In the genomic region with DNA sequence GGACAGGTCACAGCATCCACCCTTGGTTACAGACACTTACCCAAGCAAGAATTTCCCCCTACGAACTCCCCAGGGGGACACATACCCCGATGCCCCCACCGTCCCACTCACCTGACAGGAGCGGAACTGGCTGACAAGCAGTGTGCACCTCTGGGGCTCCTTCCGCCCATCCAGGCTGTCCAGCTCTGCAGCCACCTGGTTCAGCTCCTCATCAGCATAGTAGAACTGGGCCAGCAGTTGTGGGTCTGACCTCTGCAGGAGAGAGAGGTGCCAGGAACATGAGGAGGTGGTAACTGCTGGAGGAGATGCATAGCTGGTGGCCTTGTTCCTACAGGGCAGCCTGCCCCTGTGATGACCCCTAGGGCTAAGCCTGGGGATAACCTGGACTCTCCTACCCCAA, we compare ENCODE assay signal across 10 mouse cellular contexts. TPM values are rescaled to one million over a fixed set of nuclear protein-coding genes. Genes with fewer than 3 reads are reported as not detected.
DNase-seq lines count a peak whose midpoint lies in the region; ATAC-seq and TF ChIP-seq lines count a peak whose summit lies in the region.
"Had no signal": no experiment of that assay in that cellular context is flagged by ENCODE, and none has a peak within 500 bp of the region (broad histone marks: within the 10 kb centered on the region; RNA-seq: fewer than 3 reads in every experiment).

No protein-coding gene starts in this region.

- ATAC-seq in heart, embryonic 15.5 days (replicated peaks; ENCODE audit: insufficient number of reproducible peaks, insufficient read depth, low FRiP score, low read depth) = peak; percentile 20
- ATAC-seq in lung, embryonic 16.5 days (ENCODE audit: low read depth) = peak; percentile 23; the same call in 1 of the 2 replicates

- H3K27me3 ChIP-seq in heart, embryonic 15.5 days = no peaks in the 10 kb centered on the region
- H3K27me3 ChIP-seq in lung, embryonic 16.5 days (ENCODE audit: control insufficient read depth, insufficient read depth, low read depth, low read length) = no peaks in the 10 kb centered on the region

- TF ChIP-seq POLR2A in lung, adult 2 months (IDR thresholded peaks at IDR 0.05; ENCODE audit: borderline replicate concordance, extremely low read depth, low read depth, low read length) = no peak

- no peak overlapping the region for H3K4me3 ChIP-seq in heart, embryonic 15.5 days
- no peak overlapping the region for H3K4me3 ChIP-seq in lung, embryonic 16.5 days (ENCODE audit: low read length)
- no peak overlapping the region for H3K4me3 ChIP-seq in lung, adult 2 months (replicated peaks; ENCODE audit: extremely low read depth, low read depth, low read length)
- H3K4me3 ChIP-seq in macrophage (ENCODE audit: inconsistent target) = no peak overlapping the region

- H3K36me3 ChIP-seq in heart, embryonic 15.5 days = no peaks in the 10 kb centered on the region
- no peaks in the 10 kb centered on the region for H3K36me3 ChIP-seq in lung, embryonic 16.5 days (ENCODE audit: control insufficient read depth, insufficient read depth, low read length)
- no peaks in the 10 kb centered on the region for H3K36me3 ChIP-seq in macrophage (ENCODE audit: inconsistent target)

- peak overlapping the region; percentile 75; the same call in 1 of the 2 replicates for H3K27ac ChIP-seq in heart, embryonic 15.5 days
- H3K27ac ChIP-seq in lung, embryonic 16.5 days (ENCODE audit: low read length) = no peak overlapping the region
- peak overlapping the region; percentile 97 for H3K27ac ChIP-seq in macrophage

- WGBS in heart, embryonic 15.5 days = 79% methylated on average over 5 of the region's 5 CpGs
- 85% methylated on average over 5 of the region's 5 CpGs for WGBS in lung, embryonic 16.5 days
- 88% methylated on average over 5 of the region's 5 CpGs for WGBS in lung, adult 2 months
- WGBS in macrophage (ENCODE audit: missing documents) = 86% methylated on average over 5 of the region's 5 CpGs

- peak; percentile 35 for DNase-seq in cerebellum, adult 9-10 months
- DNase-seq in cerebellum, postnatal 10 days = no peak
- no peak for DNase-seq in heart, adult 11 months
- no peak for DNase-seq in lung, adult 2 months
- DNase-seq in right cerebral cortex, postnatal 10 days (ENCODE audit: low spot score in 2 of 2) = no peak

- TF ChIP-seq CTCF in lung, adult 2 months (IDR thresholded peaks at IDR 0.05; ENCODE audit: insufficient read depth, low read length) = no peak

- H3K79me2 ChIP-seq in macrophage (ENCODE audit: inconsistent target) = peaks cover 5% of the 10 kb centered on the region; the same call in 1 of the 2 replicates

- peaks cover 19% of the 10 kb centered on the region for H3K4me1 ChIP-seq in heart, embryonic 15.5 days (replicated peaks)
- H3K4me1 ChIP-seq in lung, embryonic 16.5 days (replicated peaks; ENCODE audit: control insufficient read depth, insufficient read depth, low read length) = peaks cover 11% of the 10 kb centered on the region
- H3K4me1 ChIP-seq in lung, adult 2 months (ENCODE audit: control insufficient read depth, insufficient read depth, low read length) = peaks cover 10% of the 10 kb centered on the region

- no peak overlapping the region for H3K9ac ChIP-seq in heart, embryonic 15.5 days
- H3K9ac ChIP-seq in lung, embryonic 16.5 days (ENCODE audit: low read length) = no peak overlapping the region

- no peaks in the 10 kb centered on the region for H3K9me3 ChIP-seq in heart, embryonic 15.5 days (replicated peaks)
- H3K9me3 ChIP-seq in lung, embryonic 16.5 days (ENCODE audit: control insufficient read depth, low read length) = no peaks in the 10 kb centered on the region

- peak overlapping the region; percentile 42 for H3K4me2 ChIP-seq in heart, embryonic 15.5 days
- no peak overlapping the region for H3K4me2 ChIP-seq in lung, embryonic 16.5 days (ENCODE audit: low read depth, low read length)

RNA-seq across cellular contexts. Expression of a gene that starts 45.2 kb away (rescaled TPM):
- polyA plus RNA-seq in heart, embryonic 15.5 days (2015; fragmentation: Nextera tagmentation; extraction: Ambion mirVana) = 0.23 and 0.89 TPM in 2 replicates
- polyA plus RNA-seq in lung, embryonic 16.5 days (2015; fragmentation: Nextera tagmentation; extraction: Ambion mirVana) = 0.20 and 0.26 TPM in 2 replicates
- 4.5 and 6.4 TPM in 2 replicates for polyA plus RNA-seq in lung, adult 2 months (2012; rRNA removed)
- 10 to 100 TPM in 12 of 26 experiments, 1 to 10 TPM in 13, under 1 TPM in 1; 0.49 to 89.2 (median 7.3) TPM for total RNA-seq in macrophage (2018; cell fraction: chromatin; rRNA removed)
- total RNA-seq in macrophage (2018; cell fraction: cytosol; rRNA removed) = 1 to 10 TPM in 16 of 26 experiments, under 1 TPM in 10; 0.56 to 9.1 (median 1.9) TPM
- 10 to 100 TPM in 9 of 26 experiments, 1 to 10 TPM in 12, under 1 TPM in 5; 0.23 to 35.5 (median 2.8) TPM for total RNA-seq in macrophage (2018; cell fraction: nucleus; rRNA removed)
- polyA plus RNA-seq in macrophage (2018) = 3.7 to 7.8 TPM (median 6.6 TPM) in 3 replicates
- total RNA-seq: liver, adult 2 months had no signal

RNA-seq across cellular contexts. Expression of a gene that starts 45.3 kb away (rescaled TPM):
- polyA plus RNA-seq in heart, embryonic 15.5 days (2015; fragmentation: Nextera tagmentation; extraction: Ambion mirVana) = 0.08 TPM in 1 of 2 replicates, not detected in the other
- polyA plus RNA-seq in lung, embryonic 16.5 days (2015; fragmentation: Nextera tagmentation; extraction: Ambion mirVana) = 0.43 and 0.58 TPM in 2 replicates
- polyA plus RNA-seq in lung, adult 2 months (2012; rRNA removed) = 1.3 and 1.8 TPM in 2 replicates
- total RNA-seq in macrophage (2018; cell fraction: chromatin; rRNA removed) = not detected
- not detected for total RNA-seq in macrophage (2018; cell fraction: cytosol; rRNA removed)
- not detected for total RNA-seq in macrophage (2018; cell fraction: nucleus; rRNA removed)
- polyA plus RNA-seq in macrophage (2018) = not detected in 3 replicates
- total RNA-seq: liver, adult 2 months had no signal
- polyA plus RNA-seq: liver, adult 2 months; small intestine, adult 2 months had no signal

RNA-seq across cellular contexts. Expression of a gene that starts 55.5 kb away (rescaled TPM):
- 22.3 and 28.6 TPM in 2 replicates for polyA plus RNA-seq in heart, embryonic 15.5 days (2015; fragmentation: Nextera tagmentation; extraction: Ambion mirVana)
- polyA plus RNA-seq in lung, embryonic 16.5 days (2015; fragmentation: Nextera tagmentation; extraction: Ambion mirVana) = 57.4 and 61.1 TPM in 2 replicates
- polyA plus RNA-seq in lung, adult 2 months (2012; rRNA removed) = 318 and 340 TPM in 2 replicates
- total RNA-seq in macrophage (2018; cell fraction: chromatin; rRNA removed) = 10 to 100 TPM in 15 of 26 experiments, 1 to 10 TPM in 11; 2.4 to 76.8 (median 12.6) TPM
- 10 to 100 TPM in 25 of 26 experiments, 1 to 10 TPM in 1; 7.0 to 65.5 (median 17.4) TPM for total RNA-seq in macrophage (2018; cell fraction: cytosol; rRNA removed)
- total RNA-seq in macrophage (2018; cell fraction: nucleus; rRNA removed) = 10 to 100 TPM in 16 of 26 experiments, 1 to 10 TPM in 10; 5.2 to 65.4 (median 12.5) TPM
- 14.0 to 47.5 TPM (median 34.3 TPM) in 3 replicates for polyA plus RNA-seq in macrophage (2018)
